Mouse (Mus musculus): ENCODE results near the gene Foxn3. TPM values are rescaled to one million over a fixed set of nuclear protein-coding genes. Genes with fewer than 3 reads are reported as not detected.

The Foxn3 gene
- polyA plus RNA-seq, 1 experiment, result 71.3 TPM

DNA sequence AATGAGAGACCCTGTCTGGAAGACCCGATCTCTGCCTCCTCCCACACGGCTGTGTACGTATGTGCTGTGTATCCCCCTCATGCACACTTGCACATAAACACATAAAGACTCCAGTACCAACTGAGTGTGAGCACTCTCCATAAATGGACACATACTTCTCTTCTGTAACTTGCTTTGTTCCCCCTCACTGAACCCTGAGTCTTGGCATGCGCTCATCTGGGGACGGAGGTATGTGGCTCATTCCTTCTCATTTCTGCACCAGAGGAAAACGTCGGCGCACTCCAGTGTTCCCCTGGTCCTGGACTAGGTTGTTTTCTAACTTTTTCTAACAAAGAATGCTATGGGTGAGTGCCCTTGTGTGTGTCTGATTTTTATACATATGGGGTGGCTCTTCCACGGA is 325.9 kb downstream of the Foxn3 start:
- TF ChIP-seq POLR2A (IDR thresholded peaks at IDR 0.05; ENCODE audit: control insufficient read depth, extremely low read depth, insufficient read depth, low read length, poor library complexity) (no peak), CTCF (IDR thresholded peaks at IDR 0.05; ENCODE audit: borderline replicate concordance, control insufficient read depth, extremely low read depth, insufficient read depth, low read length, poor library complexity) (no peak)
- Histone ChIP-seq H3K27me3 (ENCODE audit: control insufficient read depth, insufficient read depth, low read length) (no peaks in the 10 kb centered on the region), H3K4me1 (replicated peaks; ENCODE audit: control insufficient read depth, insufficient read depth, low read length) (peaks cover 4% of the 10 kb centered on the region; the same call in 1 of the 2 replicates), H3K4me3 (ENCODE audit: control insufficient read depth, insufficient read depth, low read length) (no peak overlapping the region), H3K36me3 (ENCODE audit: control insufficient read depth, insufficient read depth, low read length) (no peaks in the 10 kb centered on the region), H3K27ac (ENCODE audit: control insufficient read depth, insufficient read depth, low read length) (no peak overlapping the region)
- no peak for DNase-seq
- WGBS, result 97% methylated on average over 9 of the region's 9 CpGs

DNA sequence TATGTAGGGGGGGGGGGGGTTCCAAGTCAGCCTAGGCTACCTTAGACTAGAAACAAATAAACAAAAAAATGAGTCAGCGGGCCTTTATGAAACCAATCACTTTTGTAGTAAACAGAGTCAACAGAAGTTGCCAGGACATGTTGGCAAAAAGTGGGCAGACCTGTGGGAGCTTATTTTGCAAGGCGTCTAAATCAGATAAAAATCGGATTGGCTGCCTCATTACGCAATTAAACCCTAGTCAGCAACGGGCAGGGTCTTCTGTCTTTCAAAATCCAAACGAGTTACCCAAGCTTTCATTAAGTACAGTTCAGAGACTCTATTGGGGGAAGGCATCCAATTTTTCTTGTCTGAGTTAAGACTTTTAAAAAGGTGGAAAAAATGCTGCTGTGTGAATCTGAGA is 329.0 kb downstream of the Foxn3 start:
- Histone ChIP-seq H3K27ac (ENCODE audit: control insufficient read depth, insufficient read depth, low read length) (no peak overlapping the region), H3K27me3 (ENCODE audit: control insufficient read depth, insufficient read depth, low read length) (no peaks in the 10 kb centered on the region), H3K36me3 (ENCODE audit: control insufficient read depth, insufficient read depth, low read length) (no peaks in the 10 kb centered on the region), H3K4me1 (replicated peaks; ENCODE audit: control insufficient read depth, insufficient read depth, low read length) (no peaks in the 10 kb centered on the region), H3K4me3 (ENCODE audit: control insufficient read depth, insufficient read depth, low read length) (no peak overlapping the region)
- TF ChIP-seq POLR2A (IDR thresholded peaks at IDR 0.05; ENCODE audit: control insufficient read depth, extremely low read depth, insufficient read depth, low read length, poor library complexity) (no peak), CTCF (IDR thresholded peaks at IDR 0.05; ENCODE audit: borderline replicate concordance, control insufficient read depth, extremely low read depth, insufficient read depth, low read length, poor library complexity) (no peak)
- WGBS, result 92% methylated on average over 6 of the region's 6 CpGs
- DNase-seq, result no peak

GRCm38 (mm10) chr12:99233386-99233785 is 330.0 kb downstream of the Foxn3 start:
- no peaks in the 10 kb centered on the region for H3K36me3 ChIP-seq (ENCODE audit: control insufficient read depth, insufficient read depth, low read length)
- no peak overlapping the region for H3K4me3 ChIP-seq (ENCODE audit: control insufficient read depth, insufficient read depth, low read length)
- DNase-seq, result no peak
- 90% methylated on average over 2 of the region's 2 CpGs for WGBS
- TF ChIP-seq POLR2A (IDR thresholded peaks at IDR 0.05; ENCODE audit: control insufficient read depth, extremely low read depth, insufficient read depth, low read length, poor library complexity) (no peak), CTCF (IDR thresholded peaks at IDR 0.05; ENCODE audit: borderline replicate concordance, control insufficient read depth, extremely low read depth, insufficient read depth, low read length, poor library complexity) (no peak)
- no peak overlapping the region for H3K27ac ChIP-seq (ENCODE audit: control insufficient read depth, insufficient read depth, low read length)
- H3K4me1 ChIP-seq (replicated peaks; ENCODE audit: control insufficient read depth, insufficient read depth, low read length), result no peaks in the 10 kb centered on the region
- H3K27me3 ChIP-seq (ENCODE audit: control insufficient read depth, insufficient read depth, low read length), result no peaks in the 10 kb centered on the region

DNA sequence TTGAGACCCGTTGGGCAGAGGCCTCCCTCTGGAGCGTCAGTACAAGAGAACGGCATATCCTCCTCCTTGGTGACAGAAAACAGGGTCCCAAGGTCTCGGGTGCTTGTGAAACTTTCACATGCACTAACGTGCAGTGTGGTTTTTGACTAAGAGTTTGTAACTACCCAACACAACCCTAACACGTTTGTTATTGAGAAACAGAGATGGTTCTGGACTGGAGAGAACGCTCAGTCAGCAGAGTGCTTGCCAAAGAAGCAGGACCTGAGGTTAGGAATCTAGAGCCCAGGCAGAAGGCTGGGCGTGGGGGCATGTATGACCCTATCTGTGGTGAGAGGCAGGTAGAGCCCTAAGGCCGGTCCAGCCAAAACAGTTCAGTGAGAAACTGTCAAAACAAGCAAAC is 330.9 kb downstream of the Foxn3 start:
- Histone ChIP-seq H3K27ac (ENCODE audit: control insufficient read depth, insufficient read depth, low read length) (no peak overlapping the region), H3K27me3 (ENCODE audit: control insufficient read depth, insufficient read depth, low read length) (no peaks in the 10 kb centered on the region), H3K4me1 (replicated peaks; ENCODE audit: control insufficient read depth, insufficient read depth, low read length) (no peaks in the 10 kb centered on the region), H3K36me3 (ENCODE audit: control insufficient read depth, insufficient read depth, low read length) (no peaks in the 10 kb centered on the region), H3K4me3 (ENCODE audit: control insufficient read depth, insufficient read depth, low read length) (no peak overlapping the region)
- WGBS, result 97% methylated on average over 9 of the region's 9 CpGs
- no peak for DNase-seq
- TF ChIP-seq CTCF (IDR thresholded peaks at IDR 0.05; ENCODE audit: borderline replicate concordance, control insufficient read depth, extremely low read depth, insufficient read depth, low read length, poor library complexity), result no peak
- no peak for TF ChIP-seq POLR2A (IDR thresholded peaks at IDR 0.05; ENCODE audit: control insufficient read depth, extremely low read depth, insufficient read depth, low read length, poor library complexity)

DNA sequence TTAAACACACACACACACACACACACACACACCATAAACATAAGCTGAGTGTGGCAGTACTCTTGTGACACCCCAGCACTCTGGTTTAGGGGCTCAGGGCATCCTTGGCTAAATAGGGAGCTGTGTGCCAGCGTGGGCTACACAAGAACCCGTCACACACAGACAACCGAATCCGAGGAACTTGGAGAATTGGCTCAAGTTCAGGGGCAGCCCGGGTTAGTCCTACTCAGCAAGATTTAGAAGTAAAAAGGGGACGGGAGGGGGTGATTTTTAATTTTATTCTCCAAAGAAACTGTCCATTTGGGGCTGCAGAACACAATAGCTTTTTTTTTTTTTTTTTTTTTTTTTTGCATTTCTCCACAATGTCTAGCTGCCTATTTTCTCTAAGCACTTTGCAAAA is 332.1 kb downstream of the Foxn3 start:
- DNase-seq, result no peak
- H3K36me3 ChIP-seq (ENCODE audit: control insufficient read depth, insufficient read depth, low read length), result no peaks in the 10 kb centered on the region
- no peak overlapping the region for H3K4me3 ChIP-seq (ENCODE audit: control insufficient read depth, insufficient read depth, low read length)
- H3K27me3 ChIP-seq (ENCODE audit: control insufficient read depth, insufficient read depth, low read length), result no peaks in the 10 kb centered on the region
- 96% methylated on average over 6 of the region's 6 CpGs for WGBS
- H3K4me1 ChIP-seq (replicated peaks; ENCODE audit: control insufficient read depth, insufficient read depth, low read length), result peaks cover 6% of the 10 kb centered on the region; the same call in 1 of the 2 replicates
- TF ChIP-seq POLR2A (IDR thresholded peaks at IDR 0.05; ENCODE audit: control insufficient read depth, extremely low read depth, insufficient read depth, low read length, poor library complexity) (no peak), CTCF (IDR thresholded peaks at IDR 0.05; ENCODE audit: borderline replicate concordance, control insufficient read depth, extremely low read depth, insufficient read depth, low read length, poor library complexity) (no peak)
- no peak overlapping the region for H3K27ac ChIP-seq (ENCODE audit: control insufficient read depth, insufficient read depth, low read length)

DNA sequence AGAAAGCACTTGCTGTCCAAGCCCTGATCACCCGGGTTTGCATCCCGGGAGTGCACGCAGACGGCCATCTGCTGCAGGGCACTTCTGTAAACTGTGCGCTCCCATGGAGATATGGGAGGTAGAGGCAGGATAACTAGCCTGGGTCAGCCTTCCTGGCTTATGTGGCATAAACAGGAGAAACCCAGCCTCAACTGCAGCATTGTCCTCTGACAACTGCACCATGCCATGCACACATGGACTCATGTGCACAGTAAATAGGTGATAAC is 332.7 kb downstream of the Foxn3 start:
- 97% methylated on average over 5 of the region's 5 CpGs for WGBS
- Histone ChIP-seq H3K4me3 (ENCODE audit: control insufficient read depth, insufficient read depth, low read length) (no peak overlapping the region), H3K27me3 (ENCODE audit: control insufficient read depth, insufficient read depth, low read length) (no peaks in the 10 kb centered on the region), H3K27ac (ENCODE audit: control insufficient read depth, insufficient read depth, low read length) (no peak overlapping the region), H3K4me1 (replicated peaks; ENCODE audit: control insufficient read depth, insufficient read depth, low read length) (peaks cover 10% of the 10 kb centered on the region), H3K36me3 (ENCODE audit: control insufficient read depth, insufficient read depth, low read length) (no peaks in the 10 kb centered on the region)
- no peak for TF ChIP-seq POLR2A (IDR thresholded peaks at IDR 0.05; ENCODE audit: control insufficient read depth, extremely low read depth, insufficient read depth, low read length, poor library complexity)
- TF ChIP-seq CTCF (IDR thresholded peaks at IDR 0.05; ENCODE audit: borderline replicate concordance, control insufficient read depth, extremely low read depth, insufficient read depth, low read length, poor library complexity), result no peak
- DNase-seq, result no peak

All from thymus, adult 2 months (tissue).